Mouse (Mus musculus) frontal cortex, adult 2 months (tissue): ENCODE results near the gene Olfr287. TPM values are rescaled to one million over a fixed set of nuclear protein-coding genes. Genes with fewer than 3 reads are reported as not detected.

Experiments
- DNase-seq, 2 experiments: peaks; one replicate each; pipeline ENCODE4 v3.0.0; 2022; ENCODE audit warnings: low spot score in 1 of 2; ENCODE audit errors: extremely low spot score in 1 of 2
- polyA plus RNA-seq: library from polyadenylated mRNA; depleted of rRNA; stranded (reverse); fragments of >200 nt; gene quantifications from 2 replicates; pipeline ENCODE4 v1.2.3, GENCODE M21; 2012; rRNA removed

Olfr287 gene
- 14.1 and 16.2 TPM in 2 replicates for polyA plus RNA-seq

- peak; percentile 3 to 12 for DNase-seq
These were observed at the start of gene Olfr287, which contains the start of gene Gm44579 for GRCm38 (mm10) chr15:98220877-98221276. Gene Olfr287, minus strand, starts transcription at chr15:98221056. Gene Gm44579, minus strand, starts transcription at chr15:98220977.

DNA sequence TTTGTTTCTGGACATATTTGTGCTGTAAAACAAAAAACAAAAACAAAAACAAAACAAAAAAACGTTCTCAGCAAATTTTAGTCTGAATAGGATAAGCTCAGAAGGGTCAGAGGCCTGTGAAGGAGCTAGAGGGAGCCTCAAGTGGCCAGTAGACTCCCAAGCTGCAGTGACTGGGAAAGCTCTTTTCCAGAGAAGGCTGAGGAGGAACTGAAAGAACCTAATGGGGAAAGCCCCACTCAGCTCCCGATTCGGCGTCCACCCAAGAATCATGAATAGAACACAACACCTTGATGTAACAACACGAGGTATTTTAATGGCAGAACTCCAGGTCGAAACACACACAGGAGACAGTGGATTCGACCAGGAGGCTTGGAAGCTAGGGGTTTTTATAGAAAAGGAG, 36.9 kb upstream of the Olfr287 start:
- DNase-seq, result no peak

DNA sequence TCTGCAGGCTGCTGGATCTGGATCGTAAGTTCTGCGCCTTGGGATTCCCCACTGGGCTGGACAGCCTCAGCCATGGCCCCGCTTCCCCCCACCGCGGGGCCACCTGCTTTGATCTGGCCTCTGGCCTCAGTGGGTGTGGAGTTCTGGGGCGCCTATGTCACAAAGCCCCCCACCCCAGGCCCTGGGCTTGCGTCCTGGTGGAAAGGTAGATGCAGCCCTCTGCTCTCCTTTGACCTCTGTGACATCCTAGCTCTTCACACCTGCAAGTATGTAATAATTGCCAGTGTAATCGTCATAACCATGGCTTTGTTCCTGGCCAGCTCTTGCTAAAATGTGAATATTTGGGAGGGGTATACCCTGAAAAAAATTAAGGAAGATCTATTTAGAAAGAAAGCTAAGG, 36.3 kb upstream of the Olfr287 start, which contains the start of gene H1fnt:
Gene H1fnt (minus strand): TSS at position 101 of the 400 bp plus-strand sequence.
- DNase-seq, result no peak

DNA sequence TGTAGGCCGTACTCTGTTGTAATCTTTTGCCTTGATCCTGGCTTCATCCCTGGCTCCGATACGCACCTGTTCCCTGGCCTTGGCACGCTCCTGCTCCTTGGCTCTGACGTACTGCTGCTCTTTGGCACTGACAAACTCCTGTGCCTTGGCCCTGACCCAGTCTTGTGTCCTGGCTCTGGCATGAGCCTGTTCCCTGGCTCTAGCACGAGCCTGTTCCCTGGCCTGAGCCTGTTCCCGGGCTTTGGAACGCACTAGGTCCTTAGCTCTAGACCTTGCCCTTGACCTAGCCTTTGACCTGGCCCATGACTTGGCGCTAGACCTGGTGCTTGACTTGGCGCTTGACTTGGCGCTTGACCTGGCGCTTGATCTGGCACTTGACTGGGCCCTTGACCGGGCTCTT, 35.4 kb upstream of the Olfr287 start:
- no peak for DNase-seq

DNA sequence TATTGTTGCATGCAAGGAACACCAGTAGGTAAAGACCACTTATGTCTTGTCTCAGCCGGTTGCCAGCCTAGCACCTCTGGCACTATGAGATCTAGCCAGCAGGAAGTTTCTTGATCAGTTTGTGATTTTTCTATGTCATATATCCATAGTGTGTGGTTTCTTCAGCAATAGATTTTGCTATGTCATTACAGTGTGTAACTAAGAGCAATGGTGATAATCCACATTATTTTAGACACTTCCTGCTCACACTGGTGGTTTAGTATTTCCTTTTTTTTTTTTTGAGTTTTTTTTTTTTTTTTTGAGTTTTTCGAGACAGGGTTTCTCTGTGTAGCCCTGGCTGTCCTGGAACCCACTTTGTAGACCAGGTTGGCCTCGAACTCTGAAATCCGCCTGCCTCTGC, 14.6 kb upstream of the Olfr287 start:
- no peak for DNase-seq

GRCm38 (mm10) chr15:98234350-98234749, 13.5 kb upstream of the Olfr287 start, which contains the start of gene Olfr286:
Gene Olfr286, minus strand, starts transcription at chr15:98234450.
- no peak for DNase-seq

GRCm38 (mm10) chr15:98226096-98226495, 5.2 kb upstream of the Olfr287 start:
- DNase-seq, result no peak

DNA sequence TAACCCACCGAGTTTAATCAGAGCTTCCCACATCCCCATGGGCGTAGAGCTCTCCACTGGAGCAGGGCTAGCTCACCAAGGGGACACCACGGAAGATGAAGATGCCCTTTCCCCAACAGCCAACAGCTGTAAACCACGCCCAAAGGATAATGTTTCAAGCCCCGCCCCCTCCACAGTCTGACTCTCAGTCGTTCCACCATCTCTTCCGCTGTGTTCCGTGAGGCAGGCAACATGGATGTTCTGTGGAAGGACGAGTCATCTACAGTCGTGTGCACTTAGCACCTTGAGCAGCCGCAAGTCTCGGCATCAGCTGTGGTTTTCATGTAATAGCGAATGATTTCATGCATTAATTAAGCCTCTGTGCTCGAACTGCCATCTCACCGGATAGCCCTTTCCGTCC, 4.8 kb upstream of the Olfr287 start:
- no peak for DNase-seq

DNA sequence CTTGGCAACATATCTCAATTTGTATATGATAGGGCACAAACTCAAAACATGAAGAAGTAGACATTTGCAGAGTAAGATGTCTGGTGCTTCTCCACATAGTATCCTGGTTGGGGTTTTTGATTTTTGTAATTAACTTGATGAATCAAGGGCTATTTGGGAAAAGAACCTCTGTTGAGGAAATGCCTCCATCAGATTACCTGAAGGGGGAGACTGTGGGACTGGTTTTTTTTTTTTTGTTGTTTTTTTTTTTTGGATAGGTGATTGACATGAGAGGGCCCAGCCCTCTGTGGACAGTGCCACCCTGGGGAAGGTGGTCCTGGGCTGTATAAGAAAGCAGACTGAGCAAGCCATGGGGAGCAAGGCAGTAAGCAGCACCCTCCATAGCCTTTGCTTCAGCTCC, 1.5 kb upstream of the Olfr287 start:
- DNase-seq, result no peak

DNA sequence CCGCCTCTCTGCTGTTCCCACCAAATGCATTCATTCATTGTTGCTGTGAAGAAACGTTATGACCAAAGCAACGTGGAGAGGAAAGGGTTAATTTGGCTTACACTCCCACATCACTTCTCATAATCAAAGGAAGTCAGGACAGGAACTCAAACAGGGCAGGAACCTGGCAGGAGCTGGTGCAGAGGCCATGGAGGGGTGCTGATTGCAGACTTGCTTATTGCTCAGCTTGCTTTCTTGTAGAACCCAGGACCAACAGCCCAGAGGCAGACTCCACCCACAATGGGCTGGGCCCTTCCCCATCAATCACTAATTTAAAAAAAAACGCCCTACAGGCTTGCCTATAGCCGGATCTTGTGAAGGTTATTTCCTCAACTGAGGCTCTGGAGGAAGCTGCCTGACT, 6.7 kb downstream of the Olfr287 start:
- no peak for DNase-seq

DNA sequence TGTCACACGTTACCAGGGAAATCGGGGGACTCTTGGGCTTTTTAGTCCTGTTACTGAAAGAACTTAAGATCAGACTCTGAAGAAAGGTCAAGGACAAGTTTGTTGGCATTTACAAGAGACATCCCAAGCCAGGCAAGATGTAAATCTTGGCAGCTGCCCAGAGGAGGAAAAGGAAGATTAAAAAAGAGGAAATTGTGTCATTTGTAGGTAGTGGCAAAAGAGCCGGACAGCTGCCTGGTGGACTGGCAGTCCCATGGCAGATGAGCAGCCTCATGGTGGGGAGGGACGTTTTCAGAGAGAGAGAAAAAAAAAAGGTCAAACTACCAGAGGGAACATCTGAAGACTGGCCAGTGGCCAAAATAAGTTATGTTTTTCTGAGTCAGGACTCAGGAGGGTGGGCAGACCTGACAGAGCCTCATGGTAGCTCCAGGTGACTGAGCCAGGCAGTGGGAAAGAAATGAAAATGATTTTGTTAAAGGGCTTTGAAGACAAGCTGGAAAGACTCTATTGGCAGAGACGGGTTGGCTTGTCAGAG, 7.5 kb downstream of the Olfr287 start:
- no peak for DNase-seq

- no peak for DNase-seq
These were observed 11.2 kb downstream of the Olfr287 start for GRCm38 (mm10) chr15:98209676-98210075.

- DNase-seq, result no peak
These were observed 25.4 kb downstream of the Olfr287 start, which contains the start of gene Olfr288 for GRCm38 (mm10) chr15:98195442-98195841. Gene Olfr288, minus strand, starts transcription at chr15:98195542.

DNA sequence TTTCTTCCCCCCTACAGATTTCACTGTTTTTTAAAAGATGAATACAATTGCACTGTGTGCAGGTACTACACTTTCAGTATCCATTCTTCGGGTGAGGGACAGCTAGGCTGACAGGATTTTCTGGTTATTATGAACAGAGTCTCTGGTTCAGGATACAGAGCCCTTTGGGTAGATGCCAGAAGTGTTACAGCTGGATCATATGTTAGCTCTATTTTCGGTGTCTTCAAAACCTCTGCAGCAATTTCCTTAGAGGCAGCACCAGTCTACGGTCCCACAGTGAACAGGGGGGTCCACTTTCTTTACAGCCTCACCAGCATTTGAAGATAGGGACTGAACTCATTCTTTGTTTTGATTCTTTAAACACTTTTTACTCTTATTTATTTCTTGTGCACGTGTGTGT, 36.4 kb downstream of the Olfr287 start:
- DNase-seq, result no peak

DNA sequence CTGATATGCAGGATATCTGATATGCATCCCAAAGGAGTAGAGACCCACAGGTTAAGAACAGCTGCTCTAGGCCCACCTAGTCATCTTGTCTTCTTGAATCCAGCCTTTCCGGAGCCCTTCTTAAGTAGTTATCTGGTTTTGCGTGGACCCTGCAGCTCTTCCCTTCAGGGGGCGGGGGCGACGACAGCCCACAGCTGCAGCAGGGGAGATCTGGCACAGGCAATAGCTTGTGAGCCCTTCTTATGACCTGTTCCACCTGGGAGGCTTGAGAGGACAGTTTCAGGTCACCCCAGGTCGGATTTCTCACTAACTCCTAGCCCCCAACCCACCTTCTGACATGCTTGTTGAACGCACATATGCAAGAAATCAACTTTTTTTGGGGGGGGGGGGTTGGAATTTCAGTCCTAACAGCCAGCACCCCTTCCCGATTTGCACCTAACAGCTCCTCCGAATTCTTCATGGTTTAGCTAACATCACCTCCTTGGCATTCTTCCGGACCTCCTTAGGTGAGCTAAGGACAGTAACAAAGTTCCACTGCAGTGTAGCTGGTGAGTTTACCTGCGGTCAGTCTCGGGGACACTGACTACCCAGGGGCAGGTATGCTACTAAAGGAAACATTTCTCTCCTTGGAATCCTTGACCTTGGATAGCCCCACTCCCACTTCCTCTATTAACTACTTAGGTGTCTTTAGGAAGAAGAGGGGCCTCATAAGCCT, 38.8 kb downstream of the Olfr287 start:
- DNase-seq, result no peak

DNA sequence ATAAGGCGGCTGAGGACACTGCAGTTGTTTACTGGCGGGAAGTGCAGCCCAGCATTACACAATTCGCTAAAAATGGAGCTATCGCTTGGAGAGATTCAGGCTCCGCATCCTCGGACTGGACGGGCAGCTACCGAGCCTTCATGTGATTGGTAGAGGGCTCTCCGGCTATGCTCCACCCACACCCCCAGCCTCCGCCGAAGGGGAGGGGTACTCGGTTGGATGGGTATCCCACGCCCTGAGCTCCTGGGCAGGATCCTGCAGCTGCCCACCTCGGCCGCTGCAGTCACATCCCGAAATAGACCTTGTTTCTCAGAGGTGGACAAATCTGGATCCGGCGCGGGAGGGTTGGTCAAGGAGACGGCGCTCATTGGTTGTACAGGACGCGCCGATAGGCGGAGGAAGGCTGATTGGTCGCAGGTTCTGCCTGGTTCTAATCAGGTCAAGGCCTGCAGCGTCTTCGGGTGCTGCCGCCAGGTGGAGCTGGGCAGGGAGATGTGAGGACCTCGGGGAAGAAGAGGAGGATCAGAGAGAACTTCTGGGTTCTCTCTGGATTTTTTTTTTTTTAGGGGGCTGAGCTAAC, 39.6 kb downstream of the Olfr287 start:
- DNase-seq, result peak; percentile 93 to 95

- DNase-seq, result no peak
These were observed 40.2 kb downstream of the Olfr287 start for GRCm38 (mm10) chr15:98180567-98181131.

- no peak for DNase-seq
These were observed 43.5 kb downstream of the Olfr287 start for GRCm38 (mm10) chr15:98177320-98177719.

GRCm38 (mm10) chr15:98173821-98174220, 47.0 kb downstream of the Olfr287 start:
- DNase-seq, result peak; percentile 81 to 95

DNA sequence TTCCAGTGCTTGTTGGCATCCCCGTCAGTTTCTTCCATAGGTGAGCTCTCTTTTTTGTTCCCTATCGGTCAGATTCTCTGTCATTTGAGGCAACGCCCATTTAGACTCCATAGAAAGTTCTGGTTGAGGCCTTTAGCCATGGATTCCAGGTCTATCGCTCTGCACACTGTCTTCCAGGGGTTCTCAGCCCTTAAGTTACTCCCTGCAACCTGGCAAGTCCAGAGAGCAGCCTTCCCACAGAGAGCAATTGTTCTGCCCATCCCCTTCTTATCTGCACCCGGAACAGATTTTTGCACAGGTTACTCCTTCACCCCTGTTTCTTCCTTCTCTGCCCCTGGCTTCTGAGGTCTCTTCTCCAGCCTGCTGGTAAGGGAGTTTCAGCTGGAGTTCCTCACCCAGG, 48.7 kb downstream of the Olfr287 start:
- no peak for DNase-seq

DNA sequence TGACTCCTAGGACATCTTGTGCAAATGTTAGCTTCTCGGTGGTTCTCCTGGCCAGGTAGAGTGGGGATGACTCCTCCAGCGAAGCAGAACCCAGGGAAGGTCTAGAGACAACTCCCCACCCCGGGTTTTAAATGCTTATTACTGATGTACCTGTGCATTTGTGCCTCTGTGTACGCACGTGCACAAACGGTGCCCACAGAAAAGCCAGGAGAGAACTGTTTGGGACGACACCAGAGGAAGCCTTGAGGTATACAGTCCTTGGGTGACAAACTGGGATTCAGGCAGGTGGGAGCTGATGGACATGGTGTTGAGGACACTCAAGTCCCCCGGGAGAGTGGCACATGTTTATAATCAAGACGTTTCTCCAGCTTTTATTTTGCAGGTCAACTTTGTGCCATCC, 49.9 kb downstream of the Olfr287 start:
- DNase-seq, result no peak
